Mouse (Mus musculus) kidney, postnatal 0 days (tissue): Measurements from ENCODE around the gene Rnase1. TPM values are rescaled to one million over a fixed set of nuclear protein-coding genes. Genes with fewer than 3 reads are reported as not detected.

Experiments used
- ATAC-seq: fragments of 200-750 bp; cut with Nextera tagmentation; replicated peaks from 2 replicates; pipeline ENCODE4 v1.8.0; 2017; ENCODE audit warnings: low read depth, moderate number of reproducible peaks, moderate TSS enrichment, moderate library complexity; ENCODE audit not compliant: low FRiP score
- DNase-seq: peaks from one replicate; pipeline ENCODE4 v3.0.0-alpha.2; 2016; ENCODE audit warnings: low spot score
- H3K27ac ChIP-seq: fragments of 300-500 bp; sonication (generic); 2 replicates; pipeline ENCODE4 v1.5.1; 2014; ENCODE audit warnings: mild to moderate bottlenecking
- H3K27me3 ChIP-seq: fragments of 300-500 bp; sonication (generic); 2 replicates; pipeline ENCODE4 v1.6.1; 2014; ENCODE audit warnings: low read length, mixed read lengths; ENCODE audit not compliant: insufficient read depth
- H3K36me3 ChIP-seq: fragments of 300-500 bp; sonication (generic); 2 replicates; pipeline ENCODE4 v1.6.1; 2014; ENCODE audit warnings: low read length, mixed read lengths; ENCODE audit not compliant: insufficient read depth
- H3K4me1 ChIP-seq: fragments of 300-500 bp; sonication (generic); replicated peaks from 2 replicates; pipeline ENCODE4 v1.6.1; 2014; ENCODE audit warnings: antibody characterized with exemption, low read length, mixed read lengths; ENCODE audit not compliant: insufficient read depth
- H3K4me2 ChIP-seq: fragments of 300-500 bp; sonication (generic); 2 replicates; pipeline ENCODE4 v1.6.1; 2014; ENCODE audit warnings: mild to moderate bottlenecking, low read length, moderate library complexity, mixed read lengths
- H3K4me3 ChIP-seq: fragments of 300-500 bp; sonication (generic); replicated peaks from 2 replicates; pipeline ENCODE4 v1.5.1; 2014; ENCODE audit warnings: low read depth, low read length
- H3K9ac ChIP-seq: fragments of 300-500 bp; sonication (generic); 2 replicates; pipeline ENCODE4 v1.6.1; 2014; ENCODE audit warnings: low read depth, low read length
- H3K9me3 ChIP-seq: fragments of 300-500 bp; sonication (generic); replicated peaks from 2 replicates; pipeline ENCODE4 v1.6.1; 2016; ENCODE audit warnings: low read length, inconsistent platforms, mixed read lengths
- CTCF ChIP-seq: IDR thresholded peaks from 2 replicates; pipeline ENCODE4 v1.5.1; 2016; ENCODE audit warnings: antibody characterized with exemption, low read depth, mild to moderate bottlenecking, moderate library complexity
- WGBS: fragments of 180-500 bp; shearing (Covaris S2); extraction: QIAGEN DNeasy Blood & Tissue Kit; methylation state at CpG from one replicate; pipeline ENCODE4 v1.1.7; 2014; 5-methylcytosine and 5-hydroxymethylcytosine counted together
- polyA plus RNA-seq: library from polyadenylated mRNA; unstranded; fragments of >200 nt; fragmentation: Nextera tagmentation; extraction: Ambion mirVana; gene quantifications from 2 replicates; pipeline ENCODE4 v1.2.1, GENCODE M21; 2015

Gene Rnase1
- polyA plus RNA-seq, 1 experiment from 2014 or later: 1.0 TPM

DNA sequence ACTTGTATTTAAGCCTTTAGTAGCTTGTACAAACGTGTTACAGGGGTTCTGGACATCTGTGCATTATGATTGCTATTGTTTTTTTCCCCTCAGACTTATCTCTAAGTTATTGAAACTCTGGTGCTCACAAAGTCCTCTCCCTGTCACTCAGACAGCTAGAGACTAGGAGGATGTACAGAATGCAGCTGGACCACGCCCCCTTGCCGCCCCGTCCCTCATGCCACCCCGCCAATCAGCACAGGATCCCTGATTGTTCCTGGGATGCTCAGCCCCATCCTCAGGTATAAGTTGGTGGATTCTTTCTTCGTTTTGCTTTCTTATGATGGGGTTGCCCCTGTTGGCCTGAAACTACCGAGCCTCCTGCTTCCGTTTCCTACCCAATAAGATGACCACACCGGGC is 33.1 kb downstream of the Rnase1 start:
- no peaks in the 10 kb centered on the region for H3K27me3 ChIP-seq
- no peak overlapping the region for H3K9ac ChIP-seq
- H3K4me3 ChIP-seq: no peak overlapping the region
- peak; percentile 17; the same call in 1 of the 2 replicates for ATAC-seq
- no peaks in the 10 kb centered on the region for H3K4me1 ChIP-seq
- TF ChIP-seq CTCF: no peak
- no peak for DNase-seq
- 0 out of 2 replicates have a peak overlapping the region, but pooled peaks have one; percentile 13 for H3K27ac ChIP-seq
- H3K4me2 ChIP-seq: no peak overlapping the region
- no peaks in the 10 kb centered on the region for H3K9me3 ChIP-seq
- whole genome bisulfite sequencing: 39% methylated on average over 9 of the region's 9 CpGs
- no peaks in the 10 kb centered on the region for H3K36me3 ChIP-seq

DNA sequence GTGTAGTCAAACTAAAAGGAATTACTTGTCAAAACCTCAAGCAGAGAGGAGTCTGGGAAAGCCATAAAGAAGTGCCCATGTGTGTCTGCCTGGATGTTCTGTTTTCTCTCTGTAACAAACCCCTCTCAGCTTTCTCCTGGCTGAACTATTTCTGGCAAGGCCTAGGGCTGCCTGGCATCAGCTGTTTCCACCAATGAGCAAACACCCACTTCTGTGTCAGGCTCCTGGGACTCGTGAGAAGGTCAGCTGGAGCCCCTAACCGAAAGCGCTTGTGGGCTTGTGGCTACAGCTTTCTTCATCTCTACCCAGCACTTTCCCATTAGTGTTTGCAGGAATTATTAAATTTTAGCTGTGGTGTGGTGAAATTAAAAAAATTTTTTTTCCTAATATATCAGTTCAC is 34.6 kb downstream of the Rnase1 start:
- H3K27ac ChIP-seq: no peak overlapping the region
- DNase-seq (no peak), ATAC-seq (no peak)
- no peak overlapping the region for H3K9ac ChIP-seq
- H3K4me2 ChIP-seq: no peak overlapping the region
- no peaks in the 10 kb centered on the region for H3K27me3 ChIP-seq
- no peaks in the 10 kb centered on the region for H3K4me1 ChIP-seq
- H3K36me3 ChIP-seq: no peaks in the 10 kb centered on the region
- no peaks in the 10 kb centered on the region for H3K9me3 ChIP-seq
- H3K4me3 ChIP-seq: no peak overlapping the region
- WGBS: 58% methylated on average over 3 of the region's 3 CpGs
- TF ChIP-seq CTCF: no peak

DNA sequence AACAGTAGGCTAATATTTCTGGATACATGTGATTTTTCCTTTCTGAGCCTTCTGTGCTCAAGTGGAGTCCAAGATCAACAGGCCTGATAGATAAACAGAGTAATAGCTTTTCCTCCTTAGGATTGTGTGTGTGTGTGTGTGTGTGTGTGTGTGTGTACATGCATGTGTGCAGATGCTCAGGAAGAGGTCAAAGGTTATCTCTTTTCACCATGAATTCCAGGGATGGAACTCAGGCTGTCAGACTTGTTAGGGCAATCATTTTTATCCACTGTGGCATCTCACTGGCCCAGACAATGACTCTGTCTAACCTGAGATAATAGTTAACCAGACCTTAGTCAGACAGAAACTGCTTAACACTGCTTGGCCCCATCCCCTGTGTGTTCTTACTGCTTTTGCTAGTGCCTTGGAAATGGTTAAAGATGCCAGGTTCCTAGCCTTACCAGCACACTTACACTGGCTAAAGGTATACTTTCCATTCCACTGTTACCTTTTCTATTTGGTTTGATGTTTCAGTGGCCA is 40.1 kb downstream of the Rnase1 start:
- no peak overlapping the region for H3K27ac ChIP-seq

DNA sequence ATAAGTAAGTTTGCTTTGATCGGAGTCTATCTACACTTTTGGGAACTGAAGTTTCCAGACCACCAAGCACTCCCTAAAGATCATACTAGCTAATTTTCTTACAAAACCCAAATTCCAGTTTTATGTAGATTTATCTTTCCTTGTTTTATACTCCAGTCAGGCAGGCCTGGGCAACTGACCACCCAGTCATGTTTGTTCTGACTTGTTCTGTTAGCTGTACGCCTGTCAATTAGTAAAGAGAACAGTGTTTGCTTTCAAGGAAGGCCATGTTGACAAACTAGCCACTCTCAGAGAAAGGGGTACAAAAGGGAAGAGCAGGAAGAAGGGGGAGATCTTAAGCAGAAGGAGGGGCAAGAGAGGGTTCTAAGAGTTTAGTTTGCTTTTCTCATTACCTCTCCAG is 42.2 kb downstream of the Rnase1 start:
- Histone ChIP-seq H3K27ac (no peak overlapping the region), H3K4me3 (no peak overlapping the region), H3K27me3 (no peaks in the 10 kb centered on the region), H3K4me1 (no peaks in the 10 kb centered on the region), H3K36me3 (no peaks in the 10 kb centered on the region), H3K9ac (no peak overlapping the region), H3K4me2 (no peak overlapping the region), H3K9me3 (no peaks in the 10 kb centered on the region)
- DNase-seq: no peak
- ATAC-seq: no peak
- WGBS: 93% methylated on average over 2 of the region's 2 CpGs
- no peak for TF ChIP-seq CTCF

More for the DNA sequence above, 40.1 kb downstream of the Rnase1 start:
- H3K4me2 ChIP-seq: no peak overlapping the region
- H3K4me3 ChIP-seq: no peak overlapping the region
- no peak overlapping the region for H3K9ac ChIP-seq
- H3K4me1 ChIP-seq: no peaks in the 10 kb centered on the region
- ATAC-seq (no peak), DNase-seq (no peak)
- no peaks in the 10 kb centered on the region for H3K36me3 ChIP-seq
- no peaks in the 10 kb centered on the region for H3K9me3 ChIP-seq
- no peaks in the 10 kb centered on the region for H3K27me3 ChIP-seq
- no peak for TF ChIP-seq CTCF

DNA sequence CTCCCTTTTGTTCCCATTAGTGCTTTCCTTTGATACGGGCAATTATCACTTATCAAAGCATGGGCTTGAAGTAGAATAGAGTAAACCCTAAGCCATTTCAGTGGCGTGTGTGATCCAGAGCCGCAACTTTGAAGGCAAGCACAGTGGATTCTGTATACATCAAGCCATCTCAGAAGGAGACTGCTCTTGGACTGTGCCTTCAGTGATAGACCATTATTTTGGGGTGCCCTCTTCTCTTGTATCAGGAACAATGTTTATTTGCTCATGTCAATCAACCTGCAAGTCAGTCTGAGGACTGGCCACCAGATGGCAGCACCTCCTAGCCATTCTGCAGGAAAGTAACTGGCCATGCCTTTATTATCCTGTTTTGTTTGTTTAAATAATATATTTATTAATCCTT is 43.4 kb downstream of the Rnase1 start:
- 56% methylated on average over 3 of the region's 3 CpGs for WGBS
- Histone ChIP-seq H3K36me3 (no peaks in the 10 kb centered on the region), H3K9me3 (no peaks in the 10 kb centered on the region), H3K9ac (no peak overlapping the region), H3K4me2 (no peak overlapping the region), H3K27me3 (no peaks in the 10 kb centered on the region), H3K4me3 (no peak overlapping the region), H3K4me1 (no peaks in the 10 kb centered on the region), H3K27ac (no peak overlapping the region)
- DNase-seq (peak; percentile 60), ATAC-seq (0 out of 2 replicates have a peak, but pooled peaks have one; percentile 17)
- peak; percentile 89 for TF ChIP-seq CTCF

DNA sequence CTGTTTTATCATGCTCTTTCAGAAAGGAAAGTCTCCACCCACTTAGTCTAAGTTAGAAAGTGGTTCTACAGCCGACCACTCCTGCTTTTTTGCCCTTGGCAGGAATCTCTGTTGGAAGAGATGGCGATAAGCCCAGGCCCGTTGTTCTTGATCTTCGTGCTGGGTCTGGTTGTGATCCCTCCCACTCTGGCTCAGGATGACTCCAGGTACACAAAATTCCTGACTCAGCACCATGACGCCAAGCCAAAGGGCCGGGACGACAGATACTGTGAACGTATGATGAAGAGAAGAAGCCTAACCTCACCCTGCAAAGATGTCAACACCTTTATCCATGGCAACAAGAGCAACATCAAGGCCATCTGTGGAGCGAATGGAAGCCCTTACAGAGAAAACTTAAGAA is 45.3 kb downstream of the Rnase1 start:
- WGBS: 75% methylated on average over 9 of the region's 9 CpGs
- ATAC-seq: no peak
- Histone ChIP-seq H3K4me3 (no peak overlapping the region), H3K9ac (no peak overlapping the region), H3K4me2 (no peak overlapping the region), H3K9me3 (no peaks in the 10 kb centered on the region), H3K27ac (no peak overlapping the region), H3K27me3 (no peaks in the 10 kb centered on the region), H3K36me3 (no peaks in the 10 kb centered on the region), H3K4me1 (no peaks in the 10 kb centered on the region)
- DNase-seq: no peak
- TF ChIP-seq CTCF: no peak

DNA sequence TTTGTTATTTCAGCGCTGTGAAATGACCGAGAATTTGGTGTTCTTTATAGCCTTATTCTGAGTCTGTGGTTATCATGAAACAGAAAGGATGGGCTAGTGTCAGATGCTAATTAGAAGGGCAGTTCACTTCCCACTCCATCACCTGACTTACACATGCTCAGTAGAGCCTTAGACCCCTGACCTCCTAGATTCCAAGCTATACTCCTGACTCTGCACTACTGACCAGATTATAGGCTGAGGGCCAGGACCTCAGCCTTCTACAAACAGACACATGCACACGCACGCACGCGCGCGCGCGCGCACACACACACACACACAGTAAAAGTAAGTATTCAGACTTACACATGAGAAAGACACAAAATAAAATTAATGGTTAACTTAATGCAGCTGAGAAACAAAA is 47.7 kb downstream of the Rnase1 start:
- Histone ChIP-seq H3K4me2 (no peak overlapping the region), H3K4me3 (no peak overlapping the region), H3K27ac (no peak overlapping the region), H3K9me3 (no peaks in the 10 kb centered on the region), H3K27me3 (no peaks in the 10 kb centered on the region), H3K9ac (no peak overlapping the region), H3K4me1 (no peaks in the 10 kb centered on the region), H3K36me3 (no peaks in the 10 kb centered on the region)
- WGBS: 91% methylated on average over 11 of the region's 11 CpGs
- ATAC-seq (no peak), DNase-seq (no peak)
- no peak for TF ChIP-seq CTCF
